21 mouse cellular contexts compared by ENCODE assay signal in genomic region chr3:146004347-146005051, GRCm38 (mm10). TPM values are rescaled to one million over a fixed set of nuclear protein-coding genes. Genes with fewer than 3 reads are reported as not detected.
DNase-seq lines count a peak whose midpoint lies in the region; ATAC-seq and TF ChIP-seq lines count a peak whose summit lies in the region.
"Had no signal": no experiment of that assay in that cellular context is flagged by ENCODE, and none has a peak within 500 bp of the region (broad histone marks: within the 10 kb centered on the region; RNA-seq: fewer than 3 reads in every experiment).

No protein-coding gene starts in this region.

- no peak overlapping the region for H3K4me2 ChIP-seq in intestine, embryonic 14.5 days (ENCODE audit: low read length)
- no peak overlapping the region for H3K4me2 ChIP-seq in intestine, embryonic 16.5 days (ENCODE audit: low read depth, low read length)
- no peak overlapping the region for H3K4me2 ChIP-seq in CH12.LX (ENCODE audit: insufficient read depth, low read depth, poor library complexity, severe bottlenecking)
- H3K4me2 ChIP-seq: embryonic facial prominence, embryonic 12.5 days; forebrain, embryonic 15.5 days; heart, embryonic 12.5 days; hindbrain, embryonic 15.5 days had no signal

- H3K27me3 ChIP-seq in intestine, embryonic 14.5 days (replicated peaks; ENCODE audit: control insufficient read depth, insufficient read depth, low read length): no peaks in the 10 kb centered on the region
- H3K27me3 ChIP-seq in intestine, embryonic 16.5 days (replicated peaks; ENCODE audit: control insufficient read depth, insufficient read depth, low read length): no peaks in the 10 kb centered on the region
- peaks cover under 1% of the 10 kb centered on the region for H3K27me3 ChIP-seq in CH12.LX (replicated peaks)
- H3K27me3 ChIP-seq: embryonic facial prominence, embryonic 12.5 days; forebrain, embryonic 15.5 days; heart, embryonic 12.5 days; hindbrain, embryonic 15.5 days had no signal

- H3K9me3 ChIP-seq in intestine, embryonic 14.5 days (ENCODE audit: control insufficient read depth, low read length): no peaks in the 10 kb centered on the region
- no peaks in the 10 kb centered on the region for H3K9me3 ChIP-seq in intestine, embryonic 16.5 days (ENCODE audit: control insufficient read depth, low read length)
- H3K9me3 ChIP-seq in CH12.LX (replicated peaks; ENCODE audit: low read length): no peaks in the 10 kb centered on the region
- H3K9me3 ChIP-seq: embryonic facial prominence, embryonic 12.5 days; forebrain, embryonic 15.5 days; G1E; heart, embryonic 12.5 days; hindbrain, embryonic 15.5 days had no signal

- H3K4me1 ChIP-seq in intestine, embryonic 14.5 days (replicated peaks; ENCODE audit: control insufficient read depth, insufficient read depth, low read length): no peaks in the 10 kb centered on the region
- H3K4me1 ChIP-seq in intestine, embryonic 16.5 days (ENCODE audit: control insufficient read depth, insufficient read depth, low read length): no peaks in the 10 kb centered on the region; the same call in 1 of the 2 replicates
- no peaks in the 10 kb centered on the region for H3K4me1 ChIP-seq in CH12.LX (ENCODE audit: control insufficient read depth in 1 of 2, insufficient read depth in 2 of 2)
- H3K4me1 ChIP-seq: embryonic facial prominence, embryonic 12.5 days; forebrain, embryonic 15.5 days; heart, embryonic 12.5 days; hindbrain, embryonic 15.5 days had no signal

- ATAC-seq in intestine, embryonic 14.5 days (replicated peaks; ENCODE audit: low FRiP score, low TSS enrichment, low read depth): no peak
- no peak for ATAC-seq in intestine, embryonic 16.5 days
- ATAC-seq in activated CD4-positive, CD25-positive, alpha-beta regulatory T cell, adult 4 months: peak; percentile 54
- ATAC-seq in megakaryocyte-erythroid progenitor cell, adult 5-6 weeks (replicated peaks; ENCODE audit: low FRiP score, low TSS enrichment, poor library complexity, severe bottlenecking): no peak
- ATAC-seq: forebrain, embryonic 15.5 days; inflammation-experienced regulatory T-cells, adult 6 months had no signal

- no peak for TF ChIP-seq EP300 in CH12.LX (IDR thresholded peaks at IDR 0.05; ENCODE audit: low read length)

- no peak overlapping the region for H3K27ac ChIP-seq in intestine, embryonic 14.5 days (ENCODE audit: low read depth)
- H3K27ac ChIP-seq in intestine, embryonic 16.5 days (ENCODE audit: low read length): no peak overlapping the region
- H3K27ac ChIP-seq in CH12.LX (ENCODE audit: insufficient read depth, low read depth): no peak overlapping the region
- H3K27ac ChIP-seq: embryonic facial prominence, embryonic 12.5 days; forebrain, embryonic 15.5 days; heart, adult 2 months; hindbrain, embryonic 15.5 days had no signal

- dilution Hi-C loops in CH12.LX (cut with MboI; ENCODE audit: extremely low pct_ligation_motif_present, extremely low pct_unique_long_range_greater_than_20kb, low sequenced_read_pairs): no loop called here

- H3K4me3 ChIP-seq in intestine, embryonic 14.5 days (ENCODE audit: low read depth, low read length): no peak overlapping the region
- no peak overlapping the region for H3K4me3 ChIP-seq in intestine, embryonic 16.5 days (ENCODE audit: low read length)
- H3K4me3 ChIP-seq in CH12.LX (replicated peaks in 1 of 3; ENCODE audit: low read depth in 2 of 3, low read length in 2 of 3, poor library complexity in 1 of 3): no peak overlapping the region
- H3K4me3 ChIP-seq: embryonic facial prominence, embryonic 12.5 days; forebrain, embryonic 15.5 days; heart, adult 2 months; heart, embryonic 12.5 days; hindbrain, embryonic 15.5 days had no signal

- 96% methylated on average over 14 of the region's 14 CpGs for WGBS in intestine, embryonic 14.5 days
- 91% methylated on average over 14 of the region's 14 CpGs for WGBS in intestine, embryonic 16.5 days

- H3K79me2 ChIP-seq in CH12.LX (replicated peaks; ENCODE audit: control insufficient read depth, extremely low read depth, insufficient read depth, poor library complexity, severe bottlenecking): no peaks in the 10 kb centered on the region

- TF ChIP-seq POLR2A in CH12.LX (IDR thresholded peaks at IDR 0.05; ENCODE audit: low read depth, low read length): no peak

- H3K9ac ChIP-seq in intestine, embryonic 14.5 days (ENCODE audit: low read length): no peak overlapping the region
- H3K9ac ChIP-seq in intestine, embryonic 16.5 days (ENCODE audit: low read depth, low read length): no peak overlapping the region
- no peak overlapping the region for H3K9ac ChIP-seq in CH12.LX (ENCODE audit: insufficient read depth, low read depth)
- H3K9ac ChIP-seq: embryonic facial prominence, embryonic 12.5 days; forebrain, embryonic 15.5 days; heart, embryonic 12.5 days; hindbrain, embryonic 15.5 days had no signal

- peaks cover 63% of the 10 kb centered on the region for H3K36me3 ChIP-seq in intestine, embryonic 14.5 days (ENCODE audit: control insufficient read depth, insufficient read depth, low read length)
- peaks cover 8% of the 10 kb centered on the region; the same call in 1 of the 2 replicates for H3K36me3 ChIP-seq in intestine, embryonic 16.5 days (ENCODE audit: control insufficient read depth, insufficient read depth, low read length)
- no peaks in the 10 kb centered on the region for H3K36me3 ChIP-seq in CH12.LX (replicated peaks in 1 of 2; ENCODE audit: control insufficient read depth in 1 of 2, insufficient read depth in 1 of 2, low read length in 1 of 2)
- H3K36me3 ChIP-seq: G1E had no signal

- TF ChIP-seq RAD21 in CH12.LX (IDR thresholded peaks at IDR 0.05; ENCODE audit: low read depth, low read length): no peak

- in situ Hi-C loops in CH12.LX (cut with MboI; ENCODE audit: low pct_ligation_motif_present, low pct_unique_long_range_greater_than_20kb, low sequenced_read_pairs): no loop called here

- peak; percentile 36 for DNase-seq in intestine, embryonic 14.5 days (ENCODE audit: low spot score)
- no peak for DNase-seq in CH12.LX (ENCODE audit: extremely low read depth)
- DNase-seq in layer of hippocampus, adult 18-20 months (ENCODE audit: low spot score in 2 of 2): no peak
- DNase-seq in layer of hippocampus, adult 11-12 months (ENCODE audit: low spot score): no peak
- DNase-seq: adrenal gland, adult 8-10 months; adrenal gland, postnatal 36 days; cerebellum, adult 2 months; cerebellum, postnatal 10 days; gastrocnemius, postnatal 36 days; heart, adult 2 months; heart, postnatal 36 days; kidney, adult 18-20 months had no signal

- no peak for TF ChIP-seq CTCF in CH12.LX (conservative IDR thresholded peaks at IDR 0.05 in 1 of 2, IDR thresholded peaks at IDR 0.05 in 1 of 2; ENCODE audit: low read depth in 2 of 2, low read length in 2 of 2)

TF ChIP-seq in CH12.LX, 34 proteins besides CTCF, POLR2A, EP300 and RAD21:
- TF ChIP-seq USF2 (conservative IDR thresholded peaks at IDR 0.05; ENCODE audit: low read depth, low read length): no peak
- no peak for TF ChIP-seq TCF12 (IDR thresholded peaks at IDR 0.05; ENCODE audit: low read depth, low read length)
- TF ChIP-seq CHD2 (IDR thresholded peaks at IDR 0.05; ENCODE audit: low read length): no peak
- TF ChIP-seq BHLHE40 (IDR thresholded peaks at IDR 0.05; ENCODE audit: low read depth, low read length): peak; percentile 93
- TF ChIP-seq SMC3 (IDR thresholded peaks at IDR 0.05; ENCODE audit: low read depth, low read length): no peak
- peak; percentile 17; the same call in 1 of the 2 replicates for TF ChIP-seq USF1 (IDR thresholded peaks at IDR 0.05; ENCODE audit: low read depth, low read length)
- TF ChIP-seq IRF4 (IDR thresholded peaks at IDR 0.05; ENCODE audit: low read depth, low read length): no peak
- no peak for TF ChIP-seq ZKSCAN1 (IDR thresholded peaks at IDR 0.05; ENCODE audit: borderline replicate concordance, low read depth, low read length)

RNA-seq across cellular contexts. Expression of gene Syde2, which starts 16.8 kb away (rescaled TPM):
- polyA plus RNA-seq in intestine, embryonic 14.5 days (2014; fragmentation: Nextera tagmentation; extraction: Ambion mirVana): 3.9 TPM in 2 replicates
- 1.2 and 1.4 TPM in 2 replicates for polyA plus RNA-seq in intestine, embryonic 16.5 days (2015; fragmentation: Nextera tagmentation; extraction: Ambion mirVana)
- total RNA-seq in CH12.LX (2012; rRNA removed): not detected in 2 replicates
- total RNA-seq in CH12.LX (2014; rRNA removed): 0.30 and 0.31 TPM in 2 replicates
- 0.10 TPM in 2 replicates for polyA plus RNA-seq in CH12.LX (2012; ENCODE audit: insufficient read length, low read depth)
- not detected for polyA plus RNA-seq in activated CD4-positive, CD25-positive, alpha-beta regulatory T cell, adult 4 months (2017; shearing (Covaris generic))
- 6.9 and 13.4 TPM in 2 replicates for total RNA-seq in megakaryocyte-erythroid progenitor cell, adult 5-6 weeks (2014; fragmentation: Nextera tagmentation)
- total RNA-seq in megakaryocyte-erythroid progenitor cell, adult 5-6 weeks (2017): 12.9 and 15.0 TPM in 2 replicates
- total RNA-seq in layer of hippocampus, adult 18-20 months (2021): 1 to 10 TPM; 3.6 to 4.2 TPM
